Mouse (Mus musculus): ENCODE data around the gene Filip1l.

Filip1l gene

GRCm38 (mm10) chr16:57536511-57536910, 183.6 kb downstream of the Filip1l start:
- DNase-seq: no peak

- no peak for DNase-seq
These were observed 190.3 kb downstream of the Filip1l start for GRCm38 (mm10) chr16:57543243-57543642.

GRCm38 (mm10) chr16:57544441-57544840, 191.5 kb downstream of the Filip1l start:
- no peak for DNase-seq

GRCm38 (mm10) chr16:57546355-57546754, 193.5 kb downstream of the Filip1l start:
- DNase-seq: no peak

GRCm38 (mm10) chr16:57548608-57549007, 195.7 kb downstream of the Filip1l start:
- no peak for DNase-seq

GRCm38 (mm10) chr16:57549061-57550037, 196.5 kb downstream of the Filip1l start:
- DNase-seq: peak; percentile 7

GRCm38 (mm10) chr16:57550088-57550487, 197.2 kb downstream of the Filip1l start:
- DNase-seq: no peak

- DNase-seq: no peak
These were observed 197.9 kb downstream of the Filip1l start for GRCm38 (mm10) chr16:57550817-57551216.

GRCm38 (mm10) chr16:57551617-57552016, 198.7 kb downstream of the Filip1l start:
- no peak for DNase-seq

GRCm38 (mm10) chr16:57552709-57553108, 199.8 kb downstream of the Filip1l start:
- DNase-seq: no peak

- DNase-seq: no peak
These were observed 200.3 kb downstream of the Filip1l start for GRCm38 (mm10) chr16:57553235-57553634.

- DNase-seq: no peak
These were observed 202.1 kb downstream of the Filip1l start for GRCm38 (mm10) chr16:57554886-57555400.

- no peak for DNase-seq
These were observed 202.8 kb downstream of the Filip1l start for GRCm38 (mm10) chr16:57555667-57556066.

- no peak for DNase-seq
These were observed 203.4 kb downstream of the Filip1l start for GRCm38 (mm10) chr16:57556244-57556643.

- DNase-seq: no peak
These were observed 205.4 kb downstream of the Filip1l start for GRCm38 (mm10) chr16:57558258-57558657.

- no peak for DNase-seq
These were observed 207.3 kb downstream of the Filip1l start for GRCm38 (mm10) chr16:57560185-57560584.

GRCm38 (mm10) chr16:57563453-57563852, 210.6 kb downstream of the Filip1l start:
- DNase-seq: no peak

GRCm38 (mm10) chr16:57564807-57565206, 211.9 kb downstream of the Filip1l start:
- DNase-seq: no peak

GRCm38 (mm10) chr16:57566215-57566614, 213.3 kb downstream of the Filip1l start:
- no peak for DNase-seq

GRCm38 (mm10) chr16:57568648-57569404, 215.9 kb downstream of the Filip1l start:
- no peak for DNase-seq

- DNase-seq: no peak
These were observed 218.0 kb downstream of the Filip1l start for GRCm38 (mm10) chr16:57570789-57571311.

GRCm38 (mm10) chr16:57573831-57574230, 220.9 kb downstream of the Filip1l start:
- DNase-seq: no peak

- DNase-seq: no peak
These were observed 223.0 kb downstream of the Filip1l start for GRCm38 (mm10) chr16:57575764-57576388.
